Mouse (Mus musculus) ovary, postnatal 10 days (tissue): ENCODE measurements around the gene Dlgap1.

Source experiments
- DNase-seq: peaks from one replicate; pipeline ENCODE4 v3.0.0; 2022; ENCODE audit warnings: low spot score

Dlgap1 gene

GRCm38 (mm10) chr17:70728719-70729281 lies 759.9 kb downstream of the Dlgap1 start:
- no peak for DNase-seq

- DNase-seq = no peak
These were observed 765.9 kb downstream of the Dlgap1 start for GRCm38 (mm10) chr17:70734728-70735127.

- no peak for DNase-seq
These were observed 766.5 kb downstream of the Dlgap1 start for GRCm38 (mm10) chr17:70735396-70735795.

- DNase-seq = no peak
These were observed 768.6 kb downstream of the Dlgap1 start for GRCm38 (mm10) chr17:70737424-70737823.

- DNase-seq = no peak
These were observed 769.4 kb downstream of the Dlgap1 start for GRCm38 (mm10) chr17:70738168-70738854.

- no peak for DNase-seq
These were observed 770.5 kb downstream of the Dlgap1 start for GRCm38 (mm10) chr17:70739346-70739745.

GRCm38 (mm10) chr17:70741696-70742095 lies 772.8 kb downstream of the Dlgap1 start:
- no peak for DNase-seq

- DNase-seq = no peak
These were observed 775.8 kb downstream of the Dlgap1 start for GRCm38 (mm10) chr17:70744570-70745153.

- DNase-seq = no peak
These were observed 776.5 kb downstream of the Dlgap1 start for GRCm38 (mm10) chr17:70745385-70745784.

GRCm38 (mm10) chr17:70746379-70747079 lies 777.7 kb downstream of the Dlgap1 start:
- DNase-seq = no peak

GRCm38 (mm10) chr17:70747731-70748475 lies 779.0 kb downstream of the Dlgap1 start:
- DNase-seq = no peak

GRCm38 (mm10) chr17:70748476-70748830 lies 779.6 kb downstream of the Dlgap1 start:
- DNase-seq = no peak

- no peak for DNase-seq
These were observed 780.2 kb downstream of the Dlgap1 start for GRCm38 (mm10) chr17:70748964-70749650.

GRCm38 (mm10) chr17:70750236-70751160 lies 781.6 kb downstream of the Dlgap1 start:
- no peak for DNase-seq

GRCm38 (mm10) chr17:70751161-70751651 lies 782.3 kb downstream of the Dlgap1 start:
- DNase-seq = no peak

- DNase-seq = no peak
These were observed 782.8 kb downstream of the Dlgap1 start for GRCm38 (mm10) chr17:70751676-70752075.

- no peak for DNase-seq
These were observed 784.7 kb downstream of the Dlgap1 start for GRCm38 (mm10) chr17:70753444-70754032.

- DNase-seq = no peak
These were observed 785.2 kb downstream of the Dlgap1 start for GRCm38 (mm10) chr17:70754041-70754440.

- no peak for DNase-seq
These were observed 785.8 kb downstream of the Dlgap1 start for GRCm38 (mm10) chr17:70754638-70755037.
